Mouse (Mus musculus) C2C12 (cell line): Measurements from ENCODE around the gene Tent5c.

Source experiments
- CEBPB ChIP-seq: IDR thresholded peaks from one replicate; pipeline ENCODE4 v1.6.1; 2011; ENCODE audit warnings: low read depth, mild to moderate bottlenecking, control low read depth, moderate library complexity
- CTCF ChIP-seq: IDR thresholded peaks from one replicate; pipeline ENCODE4 v1.5.1; 2011; ENCODE audit not compliant: control insufficient read depth, insufficient read depth, insufficient read length
- MAX ChIP-seq: IDR thresholded peaks from one replicate; pipeline ENCODE4 v1.6.1; 2011; ENCODE audit warnings: mild to moderate bottlenecking, control low read depth
- MYOG ChIP-seq: IDR thresholded peaks from one replicate; pipeline ENCODE4 v1.6.1; 2011; ENCODE audit not compliant: control insufficient read depth, insufficient read length; ENCODE audit errors: extremely low read depth
- USF1 ChIP-seq: IDR thresholded peaks from one replicate; pipeline ENCODE4 v1.6.1; 2011; ENCODE audit warnings: low read depth, mild to moderate bottlenecking, control low read depth, moderate library complexity

DNA sequence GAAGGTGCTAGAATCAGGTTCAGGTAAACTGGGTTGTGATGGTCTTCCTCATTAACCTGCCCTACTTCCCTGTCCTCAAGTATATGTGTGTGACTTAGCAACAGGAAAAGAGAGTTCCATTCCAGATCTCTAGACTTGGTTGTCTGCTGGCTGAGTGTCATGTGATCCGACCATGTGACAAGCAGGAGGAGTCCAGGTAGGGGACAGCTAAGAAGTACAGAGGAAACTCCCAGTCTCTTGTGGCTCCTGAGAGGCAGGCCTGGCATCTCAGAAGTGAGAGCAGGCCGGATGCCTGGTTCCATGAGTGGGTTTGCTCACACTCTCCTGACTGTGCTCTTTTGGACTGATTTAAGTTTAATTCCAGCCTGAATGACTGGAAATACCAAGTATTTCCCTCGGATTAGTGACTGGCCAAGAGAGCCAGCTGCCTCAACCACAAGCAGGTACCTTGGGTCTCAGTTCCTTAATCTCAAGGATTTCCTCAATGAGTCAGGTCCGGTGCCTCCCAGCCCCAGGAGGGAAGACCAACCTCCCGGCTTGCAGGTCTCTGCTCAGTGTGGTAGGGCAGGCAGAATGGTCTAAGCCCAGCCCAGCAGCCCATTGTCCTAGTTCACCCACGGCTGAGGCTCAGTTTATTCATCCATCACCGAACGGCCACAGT, 26.1 kb upstream of the Tent5c start:
- TF ChIP-seq CTCF (no peak), USF1 (no peak), MAX (no peak), MYOG (no peak), CEBPB (no peak)
